Mouse (Mus musculus) right cerebral cortex, adult 2 months (tissue): ENCODE results near the gene Atox1.

Source experiments
- DNase-seq, 2 experiments: peaks; one replicate each; pipeline ENCODE4 v3.0.0; 2021 to 2022; ENCODE audit warnings: low spot score in 2 of 2

Atox1 gene

GRCm38 (mm10) chr11:55461019-55461645, at the start of gene Atox1:
TSS of gene Atox1 (minus strand) at chr11:55461239.
- DNase-seq: peak; percentile 91 to 93

DNA sequence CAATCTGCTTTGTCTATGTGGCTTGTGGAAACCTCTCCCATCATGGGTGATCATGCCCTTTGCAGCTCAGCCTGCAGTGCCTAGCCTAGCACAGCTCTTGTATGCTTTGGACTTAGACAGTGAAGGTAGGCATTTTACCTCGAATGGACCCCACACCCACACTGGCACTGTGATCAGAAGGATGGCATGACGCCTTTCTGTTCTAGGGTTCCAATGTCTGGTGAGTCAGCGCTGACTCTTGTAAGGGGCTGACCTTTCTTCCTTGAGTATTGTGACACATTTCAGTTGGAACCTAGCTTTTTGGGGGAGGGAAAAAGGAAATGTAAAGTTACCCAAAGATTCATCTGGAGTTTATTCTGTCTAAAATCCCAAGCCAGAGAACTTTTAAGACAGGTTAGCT, 44.4 kb upstream of the Atox1 start:
- DNase-seq: no peak

GRCm38 (mm10) chr11:55502886-55503285, 41.8 kb upstream of the Atox1 start:
- no peak for DNase-seq

- no peak for DNase-seq
These were observed 41.0 kb upstream of the Atox1 start for GRCm38 (mm10) chr11:55501955-55502531.

DNA sequence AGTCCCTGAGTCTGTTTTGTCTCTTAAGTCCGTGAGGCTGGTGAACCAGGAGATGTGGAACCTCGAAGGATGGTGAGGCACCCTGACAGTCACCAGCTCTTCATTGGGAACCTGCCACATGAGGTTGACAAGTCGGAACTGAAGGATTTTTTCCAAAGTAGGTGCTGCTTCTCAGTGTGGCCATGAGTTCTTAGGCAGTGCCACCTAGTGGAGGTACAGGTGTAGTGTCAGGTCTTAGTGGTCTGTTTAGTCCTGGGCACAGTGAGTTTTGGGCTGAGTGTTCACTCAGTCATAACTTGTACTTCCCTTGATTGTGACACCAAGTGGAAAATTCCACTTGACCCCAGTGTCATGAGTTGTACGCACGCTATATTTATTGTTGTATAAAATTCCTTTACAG, 36.8 kb upstream of the Atox1 start:
- DNase-seq: peak; percentile 44 to 45

- no peak for DNase-seq
These were observed 35.1 kb upstream of the Atox1 start for GRCm38 (mm10) chr11:55496158-55496557.

DNA sequence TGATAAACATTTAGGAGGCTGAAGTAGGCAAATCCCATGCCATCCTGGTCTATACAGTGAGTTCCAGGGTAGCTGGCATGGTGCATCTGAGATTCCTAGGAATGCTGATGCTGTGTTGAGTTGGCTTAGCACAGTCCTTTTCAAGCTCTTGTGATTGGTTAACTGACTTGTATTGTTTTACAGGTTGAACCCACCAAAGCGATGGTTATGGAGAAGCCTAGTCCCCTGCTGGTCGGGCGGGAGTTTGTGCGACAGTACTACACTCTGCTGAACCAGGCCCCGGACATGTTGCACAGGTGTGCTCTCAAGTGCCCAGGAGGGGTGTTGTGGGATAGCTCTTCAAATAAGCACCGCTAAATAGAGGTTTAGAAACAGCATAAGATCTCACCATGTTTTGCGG, 24.4 kb upstream of the Atox1 start:
- no peak for DNase-seq

GRCm38 (mm10) chr11:55473219-55473618, 12.2 kb upstream of the Atox1 start:
- DNase-seq: no peak

GRCm38 (mm10) chr11:55471467-55471866, 10.4 kb upstream of the Atox1 start:
- no peak for DNase-seq

DNA sequence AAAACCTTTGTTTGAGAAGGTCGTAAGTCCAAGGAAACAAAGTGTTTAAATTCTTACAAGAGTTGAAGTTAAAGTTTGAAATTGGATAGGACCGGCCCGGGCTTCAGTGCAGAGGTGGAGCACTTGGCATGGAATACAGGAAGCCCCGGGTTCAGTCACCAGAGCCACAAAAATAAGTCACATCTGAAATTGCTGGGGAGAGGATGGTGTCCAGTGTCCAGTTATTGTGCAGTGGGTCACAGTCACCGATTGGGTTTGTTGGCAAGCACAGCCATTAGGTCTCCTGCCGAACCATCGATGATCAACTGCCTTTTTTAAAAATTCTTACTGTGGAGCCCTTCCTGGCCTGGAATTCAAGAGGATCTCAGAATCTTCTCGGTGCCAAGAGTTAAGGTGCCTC, 9.7 kb upstream of the Atox1 start:
- no peak for DNase-seq

GRCm38 (mm10) chr11:55469923-55470691, 9.1 kb upstream of the Atox1 start:
- peak in 1 of 2 experiments; percentile 28 for DNase-seq

DNA sequence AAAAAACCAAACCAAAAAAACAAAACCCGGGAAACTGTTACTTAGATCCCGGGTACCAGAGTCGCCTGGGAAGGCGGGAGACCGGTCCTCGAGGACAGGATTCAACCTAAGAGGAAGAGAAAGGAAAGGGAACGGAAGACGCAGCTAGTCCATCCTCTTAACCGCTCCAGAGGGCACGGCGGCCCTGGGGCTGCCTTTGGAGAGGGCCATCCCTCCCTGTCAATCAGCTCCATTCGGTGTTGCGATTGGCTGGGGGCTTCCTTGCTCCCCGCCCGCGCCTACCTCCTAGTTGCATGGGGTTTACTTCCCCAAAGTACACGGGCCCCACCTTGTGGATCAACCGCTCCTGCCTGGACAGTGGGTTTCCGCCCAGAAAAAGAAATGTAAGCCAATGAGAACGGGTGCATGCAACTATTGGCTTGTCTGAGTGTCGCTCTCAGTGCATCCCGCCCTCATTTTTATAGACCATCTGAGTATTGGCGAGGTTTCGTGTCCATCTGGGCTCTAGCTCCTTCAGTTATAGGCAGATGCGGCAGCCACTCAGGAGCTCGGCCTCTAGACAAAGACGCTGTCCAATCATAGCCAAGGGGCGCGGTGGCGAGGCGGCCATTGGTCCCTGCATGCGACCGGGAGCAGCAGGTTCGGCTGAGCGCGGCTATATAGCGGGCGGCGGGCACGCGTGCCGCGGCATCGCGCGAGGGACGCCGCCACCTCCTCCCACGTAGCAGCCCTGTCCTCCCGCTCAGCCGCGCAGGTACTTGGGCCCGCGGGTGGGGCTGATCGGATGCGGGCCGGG, 8.2 kb upstream of the Atox1 start, which contains the start of gene G3bp1:
Gene G3bp1 (plus strand): TSS at position 638 of the 796 bp plus-strand sequence.
- DNase-seq: peak; percentile 100

- no peak for DNase-seq
These were observed 7.6 kb upstream of the Atox1 start for GRCm38 (mm10) chr11:55468611-55469047.

- DNase-seq: no peak
These were observed 7.0 kb upstream of the Atox1 start for GRCm38 (mm10) chr11:55468012-55468411.

- no peak for DNase-seq
These were observed 4.1 kb upstream of the Atox1 start for GRCm38 (mm10) chr11:55465177-55465576.

GRCm38 (mm10) chr11:55464707-55465106, 3.7 kb upstream of the Atox1 start:
- no peak for DNase-seq

DNA sequence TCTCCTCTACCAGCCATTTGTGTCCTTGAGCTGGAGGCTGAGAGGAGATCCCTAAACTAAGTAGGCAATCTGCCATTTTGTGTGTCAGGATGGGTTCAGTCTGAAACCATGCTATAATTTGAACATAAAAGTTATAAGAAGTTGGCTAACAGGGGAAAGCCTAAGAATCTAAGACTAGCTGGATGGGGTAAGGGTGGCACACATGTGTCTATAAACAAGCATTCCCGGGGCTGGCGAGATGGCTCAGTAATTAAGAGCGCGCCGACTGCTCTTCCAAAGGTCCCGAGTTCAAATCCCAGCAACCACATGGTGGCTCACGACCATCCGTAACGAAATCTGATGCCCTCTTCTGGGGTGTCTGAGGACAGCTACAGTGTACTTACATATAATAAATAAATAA, 1.1 kb upstream of the Atox1 start:
- DNase-seq: no peak

GRCm38 (mm10) chr11:55460559-55461018, 450 bp downstream of the Atox1 start:
- DNase-seq: no peak

DNA sequence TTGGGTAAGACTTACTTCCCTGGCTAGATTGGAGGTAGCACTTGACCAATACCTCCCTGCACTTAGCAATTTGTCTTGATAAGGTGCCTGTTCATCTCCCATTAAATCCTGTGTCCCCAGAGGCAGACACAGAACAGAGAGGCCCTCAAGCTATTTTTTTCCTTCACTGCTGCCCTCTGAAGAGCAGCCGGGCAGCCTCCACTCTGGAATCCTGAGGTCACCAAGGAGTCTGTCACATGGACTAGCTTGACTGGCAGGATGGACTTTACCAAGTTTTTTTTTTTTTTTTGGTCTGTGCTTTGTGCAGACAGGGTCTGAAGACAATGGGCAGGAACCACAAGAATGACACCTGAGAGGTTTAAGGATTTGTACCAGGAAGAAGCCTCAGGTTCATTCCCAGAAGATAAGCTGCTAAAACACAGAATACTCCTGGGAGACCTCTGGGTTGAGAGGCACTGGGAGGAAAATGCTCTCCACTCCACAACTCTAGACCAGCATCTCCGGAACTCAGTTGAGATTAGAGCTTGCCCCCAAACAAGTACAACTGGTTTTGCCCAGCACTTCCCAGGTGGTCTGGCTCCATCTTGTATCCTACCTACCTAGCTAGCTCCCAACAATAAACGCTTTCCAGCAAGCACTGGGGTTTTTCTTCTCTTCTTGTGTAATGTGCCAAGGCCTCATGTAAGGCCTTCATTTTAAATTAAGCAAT, 1.0 kb downstream of the Atox1 start:
- DNase-seq: no peak

- no peak for DNase-seq
These were observed 2.5 kb downstream of the Atox1 start for GRCm38 (mm10) chr11:55458501-55458900.

DNA sequence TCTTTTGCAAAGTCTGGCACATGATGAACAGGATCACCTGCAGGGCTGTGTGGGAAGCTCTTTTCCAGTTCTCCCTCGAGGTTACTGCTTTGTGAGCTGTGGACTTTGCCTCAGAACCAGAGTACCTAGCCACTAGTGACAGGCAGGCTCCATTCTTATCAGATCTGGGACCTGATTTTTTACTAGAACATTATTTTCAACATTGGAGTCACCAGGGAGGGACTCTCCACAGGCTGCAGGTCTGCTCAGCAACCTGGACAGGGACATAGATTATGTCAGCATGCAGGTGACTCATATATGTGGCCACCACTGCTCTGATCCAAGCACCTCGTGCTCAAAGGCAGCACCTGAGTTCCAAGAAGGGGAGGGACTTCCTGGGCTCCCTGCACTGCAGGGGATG, 5.9 kb downstream of the Atox1 start:
- DNase-seq: no peak
